In genomic region chr17:72958886-72959285, GRCm38 (mm10) we compare ENCODE assay signal across 20 mouse cellular contexts.
"Had no signal": no experiment of that assay in that cellular context is flagged by ENCODE, and none has a peak within 500 bp of the region (broad histone marks: within the 10 kb centered on the region; RNA-seq: fewer than 3 reads in every experiment).

No protein-coding gene starts in this region.

- H3K4me1 ChIP-seq: midbrain, embryonic 13.5 days; neural tube, embryonic 12.5 days had no signal

- H3K4me3 ChIP-seq: kidney, embryonic 15.5 days; left cerebral cortex, adult 2 months; limb, embryonic 12.5 days; limb, embryonic 15.5 days; midbrain, embryonic 13.5 days; neural tube, embryonic 12.5 days; stomach, embryonic 15.5 days had no signal

- H3K36me3 ChIP-seq: kidney, embryonic 15.5 days; limb, embryonic 12.5 days; limb, embryonic 15.5 days; midbrain, embryonic 13.5 days; neural tube, embryonic 12.5 days; stomach, embryonic 15.5 days had no signal

- H3K27me3 ChIP-seq: kidney, embryonic 15.5 days; limb, embryonic 12.5 days; limb, embryonic 15.5 days; midbrain, embryonic 13.5 days; neural tube, embryonic 12.5 days; stomach, embryonic 15.5 days had no signal

- DNase-seq: kidney, adult 11 months; kidney, adult 8-10 months; kidney, postnatal 10 days; kidney, postnatal 36 days; layer of hippocampus, postnatal 36 days; liver, postnatal 0 days; lung, embryonic 14.5 days; retina, postnatal 1 day; thymus, postnatal 25 days had no signal

- H3K9me3 ChIP-seq: kidney, embryonic 15.5 days; limb, embryonic 12.5 days; limb, embryonic 15.5 days; midbrain, embryonic 13.5 days; neural tube, embryonic 12.5 days; stomach, embryonic 15.5 days had no signal

- ATAC-seq: liver, postnatal 0 days; lung, postnatal 0 days; midbrain, embryonic 13.5 days had no signal

- H3K4me2 ChIP-seq: kidney, embryonic 15.5 days; limb, embryonic 12.5 days; limb, embryonic 15.5 days; liver, embryonic 11.5 days; lung, embryonic 14.5 days; midbrain, embryonic 13.5 days; neural tube, embryonic 12.5 days; stomach, embryonic 15.5 days had no signal

- H3K27ac ChIP-seq: left cerebral cortex, adult 2 months; limb, embryonic 12.5 days; limb, embryonic 15.5 days; liver, embryonic 14.5 days; macrophage; midbrain, embryonic 13.5 days; neural tube, embryonic 12.5 days; stomach, embryonic 15.5 days had no signal

- H3K9ac ChIP-seq: kidney, embryonic 15.5 days; limb, embryonic 12.5 days; limb, embryonic 15.5 days; liver, embryonic 14.5 days; liver, postnatal 0 days; lung, embryonic 14.5 days; midbrain, embryonic 13.5 days; neural tube, embryonic 12.5 days; stomach, embryonic 15.5 days had no signal
